In genomic region chr3:4793141-4793540, GRCm38 (mm10) we compare ENCODE assay signal across 20 mouse cellular contexts.
"Had no signal": no experiment of that assay in that cellular context is flagged by ENCODE, and none has a peak within 500 bp of the region (broad histone marks: within the 10 kb centered on the region; RNA-seq: fewer than 3 reads in every experiment).

No protein-coding gene starts in this region.

- H3K4me3 ChIP-seq: lung, embryonic 15.5 days; midbrain, embryonic 10.5 days; midbrain, embryonic 12.5 days; myocyte; neural tube, embryonic 13.5 days; neural tube, embryonic 15.5 days had no signal

- H3K9me3 ChIP-seq: lung, embryonic 15.5 days; midbrain, embryonic 10.5 days; midbrain, embryonic 12.5 days; neural tube, embryonic 13.5 days; neural tube, embryonic 15.5 days had no signal

- H3K4me2 ChIP-seq: lung, embryonic 15.5 days; midbrain, embryonic 12.5 days; neural tube, embryonic 13.5 days; neural tube, embryonic 15.5 days had no signal

- H3K4me1 ChIP-seq: lung, embryonic 15.5 days had no signal

- H3K9ac ChIP-seq: liver, postnatal 0 days; lung, embryonic 15.5 days; midbrain, embryonic 12.5 days; neural tube, embryonic 13.5 days; neural tube, embryonic 15.5 days had no signal

- ATAC-seq: liver, postnatal 0 days; lung, postnatal 0 days; midbrain, embryonic 16.5 days had no signal

- H3K36me3 ChIP-seq: lung, embryonic 15.5 days; midbrain, embryonic 10.5 days; midbrain, embryonic 12.5 days; neural tube, embryonic 13.5 days; neural tube, embryonic 15.5 days had no signal

- H3K27me3 ChIP-seq: lung, embryonic 15.5 days; midbrain, embryonic 12.5 days; neural tube, embryonic 13.5 days; neural tube, embryonic 15.5 days had no signal

- DNase-seq: liver, postnatal 0 days; lung, adult 2 months; lung, postnatal 4 days; midbrain, embryonic 14.5 days; retina, postnatal 1 day; right cerebral cortex, adult 18-20 months; right cerebral cortex, postnatal 25 days; right cerebral cortex, postnatal 4 days; spleen, adult 18-20 months; thymus, adult 18-20 months; thymus, postnatal 14 days; thymus, postnatal 36 days had no signal

- H3K27ac ChIP-seq: lung, embryonic 15.5 days; midbrain, embryonic 10.5 days; midbrain, embryonic 12.5 days; neural tube, embryonic 13.5 days; neural tube, embryonic 15.5 days had no signal
